Mouse (Mus musculus) E14TG2a.4 (cell line): ENCODE measurements around the gene Hs3st2.

Experiments used
- H3K27me3 ChIP-seq: 2 replicates; pipeline ENCODE4 v1.6.1; 2014; ENCODE audit warnings: low read length, control low read depth; ENCODE audit not compliant: insufficient read depth
- H3K36me3 ChIP-seq: 2 replicates; pipeline ENCODE4 v1.6.1; 2014; ENCODE audit warnings: low read length, control low read depth; ENCODE audit not compliant: insufficient read depth
- H3K4me1 ChIP-seq: replicated peaks from 2 replicates; pipeline ENCODE4 v1.6.1; 2014; ENCODE audit warnings: low read depth, low read length, control low read depth
- H3K4me3 ChIP-seq: replicated peaks from 2 replicates; pipeline ENCODE4 v1.5.1; 2014; ENCODE audit warnings: mild to moderate bottlenecking, low read length
- H3K9me3 ChIP-seq: 2 replicates; pipeline ENCODE4 v1.6.1; 2014; ENCODE audit warnings: low read length, control low read depth
- CTCF ChIP-seq: conservative IDR thresholded peaks from 2 replicates; pipeline ENCODE4 v1.5.1; 2014; ENCODE audit warnings: low read length
- NANOG ChIP-seq: IDR thresholded peaks from 2 replicates; pipeline ENCODE4 v1.6.1; 2014; ENCODE audit warnings: borderline replicate concordance, low read length, mixed read lengths
- POU5F1 ChIP-seq: IDR thresholded peaks from 2 replicates; pipeline ENCODE4 v1.6.1; 2014; ENCODE audit warnings: low read length, borderline replicate concordance

The Hs3st2 gene

GRCm38 (mm10) chr7:121446281-121446680, 54.6 kb downstream of the Hs3st2 start:
- Histone ChIP-seq H3K4me1 (no peaks in the 10 kb centered on the region), H3K36me3 (no peaks in the 10 kb centered on the region), H3K4me3 (no peak overlapping the region), H3K27me3 (no peaks in the 10 kb centered on the region), H3K9me3 (no peaks in the 10 kb centered on the region)
- TF ChIP-seq POU5F1 = no peak
- no peak for TF ChIP-seq NANOG
- TF ChIP-seq CTCF = no peak

- no peak for TF ChIP-seq CTCF
Measured at GRCm38 (mm10) chr7:121450951-121451843, 59.5 kb downstream of the Hs3st2 start.

GRCm38 (mm10) chr7:121456716-121457115, 65.1 kb downstream of the Hs3st2 start:
- Histone ChIP-seq H3K36me3 (no peaks in the 10 kb centered on the region), H3K4me3 (no peak overlapping the region)
- TF ChIP-seq NANOG (no peak), CTCF (no peak), POU5F1 (no peak)

More at GRCm38 (mm10) chr7:121450951-121451843, 59.5 kb downstream of the Hs3st2 start:
- Histone ChIP-seq H3K36me3 (no peaks in the 10 kb centered on the region), H3K9me3 (no peaks in the 10 kb centered on the region), H3K27me3 (no peaks in the 10 kb centered on the region), H3K4me1 (no peaks in the 10 kb centered on the region), H3K4me3 (no peak overlapping the region)

DNA sequence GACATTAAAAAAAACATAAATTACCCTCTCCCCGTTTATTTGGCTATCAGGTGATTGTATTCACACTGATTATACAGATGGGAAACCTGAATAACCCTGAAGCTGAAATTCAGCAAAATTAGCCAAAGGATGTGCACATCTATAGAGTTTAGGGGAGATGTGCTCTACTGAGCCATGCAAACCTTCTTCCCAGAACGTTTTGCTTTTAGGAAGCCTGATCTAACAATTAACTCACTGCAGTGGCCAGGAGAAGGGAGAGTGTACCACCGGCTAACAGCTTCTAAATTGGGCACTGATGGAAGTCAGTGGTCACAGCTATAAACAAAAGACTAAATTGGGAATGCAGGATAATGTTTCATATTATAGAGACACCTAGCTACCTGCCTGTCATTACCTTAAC, 66.4 kb downstream of the Hs3st2 start:
- Histone ChIP-seq H3K27me3 (no peaks in the 10 kb centered on the region), H3K9me3 (no peaks in the 10 kb centered on the region), H3K4me1 (no peaks in the 10 kb centered on the region), H3K4me3 (no peak overlapping the region), H3K36me3 (no peaks in the 10 kb centered on the region)
- TF ChIP-seq CTCF (no peak), NANOG (no peak), POU5F1 (no peak)

More at GRCm38 (mm10) chr7:121456716-121457115, 65.1 kb downstream of the Hs3st2 start:
- no peaks in the 10 kb centered on the region for H3K4me1 ChIP-seq
- H3K27me3 ChIP-seq = no peaks in the 10 kb centered on the region
- no peaks in the 10 kb centered on the region for H3K9me3 ChIP-seq

GRCm38 (mm10) chr7:121460626-121461025, 69.0 kb downstream of the Hs3st2 start:
- Histone ChIP-seq H3K36me3 (no peaks in the 10 kb centered on the region), H3K4me3 (no peak overlapping the region), H3K4me1 (no peaks in the 10 kb centered on the region)

GRCm38 (mm10) chr7:121464441-121464840, 72.8 kb downstream of the Hs3st2 start:
- Histone ChIP-seq H3K4me1 (no peaks in the 10 kb centered on the region), H3K27me3 (no peaks in the 10 kb centered on the region), H3K9me3 (no peaks in the 10 kb centered on the region), H3K36me3 (no peaks in the 10 kb centered on the region), H3K4me3 (no peak overlapping the region)
- TF ChIP-seq NANOG = no peak
- TF ChIP-seq POU5F1 = no peak
- TF ChIP-seq CTCF = no peak

More at GRCm38 (mm10) chr7:121460626-121461025, 69.0 kb downstream of the Hs3st2 start:
- Histone ChIP-seq H3K27me3 (no peaks in the 10 kb centered on the region), H3K9me3 (no peaks in the 10 kb centered on the region)
- TF ChIP-seq POU5F1 = no peak
- TF ChIP-seq CTCF = no peak
- no peak for TF ChIP-seq NANOG

GRCm38 (mm10) chr7:121465111-121465510, 73.5 kb downstream of the Hs3st2 start:
- TF ChIP-seq POU5F1 (no peak), NANOG (no peak), CTCF (no peak)
- Histone ChIP-seq H3K27me3 (no peaks in the 10 kb centered on the region), H3K4me1 (no peaks in the 10 kb centered on the region), H3K36me3 (no peaks in the 10 kb centered on the region), H3K4me3 (no peak overlapping the region), H3K9me3 (no peaks in the 10 kb centered on the region)

DNA sequence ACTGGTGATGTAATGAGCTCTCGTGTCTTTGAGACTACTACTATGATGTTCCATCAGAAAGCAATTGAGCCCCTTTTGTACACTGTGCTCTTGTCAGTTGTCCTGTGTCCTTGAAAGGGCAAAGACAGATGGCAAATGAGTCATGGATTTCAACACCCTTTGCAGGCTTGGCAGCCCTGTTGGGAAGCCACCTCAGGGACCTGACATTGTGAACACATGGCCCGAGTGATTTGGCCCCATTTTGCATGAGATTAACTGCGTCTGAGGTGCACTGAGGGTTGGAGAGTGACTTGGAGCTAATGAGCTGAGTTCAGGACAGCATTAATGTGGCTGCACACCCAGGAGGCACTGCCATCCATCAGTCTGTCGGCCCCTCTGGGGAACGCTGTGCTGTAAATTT, 74.7 kb downstream of the Hs3st2 start:
- Histone ChIP-seq H3K9me3 (no peaks in the 10 kb centered on the region), H3K4me3 (no peak overlapping the region), H3K36me3 (no peaks in the 10 kb centered on the region), H3K27me3 (no peaks in the 10 kb centered on the region), H3K4me1 (no peaks in the 10 kb centered on the region)
- TF ChIP-seq CTCF = no peak
- no peak for TF ChIP-seq NANOG
- TF ChIP-seq POU5F1 = no peak
